Mouse (Mus musculus): Measurements from ENCODE around the gene Dtnb. TPM values are rescaled to one million over a fixed set of nuclear protein-coding genes. Genes with fewer than 3 reads are reported as not detected.

Gene Dtnb
- polyA plus RNA-seq, 1 experiment from 2014 or later: 30.6 TPM

GRCm38 (mm10) chr12:3582604-3583003 lies 10.4 kb downstream of the Dtnb start:
- 0 out of 2 replicates have a peak, but pooled peaks cover 3% of the 10 kb centered on the region for H3K36me3 ChIP-seq
- no peak overlapping the region for H3K4me3 ChIP-seq
- H3K27ac ChIP-seq (replicated peaks): no peak overlapping the region
- no peaks in the 10 kb centered on the region for H3K27me3 ChIP-seq (ENCODE audit: low read depth, poor library complexity, severe bottlenecking)
- no peak for DNase-seq (ENCODE audit: low spot score)
- WGBS: 89% methylated on average over 4 of the region's 4 CpGs
- H3K4me1 ChIP-seq: 0 out of 2 replicates have a peak, but pooled peaks cover 6% of the 10 kb centered on the region
- no peaks in the 10 kb centered on the region for H3K9me3 ChIP-seq (replicated peaks)

GRCm38 (mm10) chr12:3585525-3585924 lies 13.3 kb downstream of the Dtnb start:
- Histone ChIP-seq H3K4me3 (no peak overlapping the region), H3K27ac (replicated peaks) (no peak overlapping the region), H3K27me3 (ENCODE audit: low read depth, poor library complexity, severe bottlenecking) (no peaks in the 10 kb centered on the region), H3K36me3 (peaks cover 12% of the 10 kb centered on the region), H3K4me1 (0 out of 2 replicates have a peak, but pooled peaks cover 4% of the 10 kb centered on the region), H3K9me3 (replicated peaks) (no peaks in the 10 kb centered on the region)
- WGBS: 67% methylated on average over 4 of the region's 4 CpGs
- no peak for DNase-seq (ENCODE audit: low spot score)

- DNase-seq (ENCODE audit: low spot score): no peak
- Histone ChIP-seq H3K27ac (replicated peaks) (no peak overlapping the region), H3K4me1 (0 out of 2 replicates have a peak, but pooled peaks cover 4% of the 10 kb centered on the region), H3K9me3 (replicated peaks) (no peaks in the 10 kb centered on the region), H3K36me3 (peaks cover 21% of the 10 kb centered on the region), H3K4me3 (no peak overlapping the region), H3K27me3 (ENCODE audit: low read depth, poor library complexity, severe bottlenecking) (no peaks in the 10 kb centered on the region)
- WGBS: 90% methylated on average over 1 of the region's 1 CpGs
Measured at GRCm38 (mm10) chr12:3587010-3587409, 14.8 kb downstream of the Dtnb start.

DNA sequence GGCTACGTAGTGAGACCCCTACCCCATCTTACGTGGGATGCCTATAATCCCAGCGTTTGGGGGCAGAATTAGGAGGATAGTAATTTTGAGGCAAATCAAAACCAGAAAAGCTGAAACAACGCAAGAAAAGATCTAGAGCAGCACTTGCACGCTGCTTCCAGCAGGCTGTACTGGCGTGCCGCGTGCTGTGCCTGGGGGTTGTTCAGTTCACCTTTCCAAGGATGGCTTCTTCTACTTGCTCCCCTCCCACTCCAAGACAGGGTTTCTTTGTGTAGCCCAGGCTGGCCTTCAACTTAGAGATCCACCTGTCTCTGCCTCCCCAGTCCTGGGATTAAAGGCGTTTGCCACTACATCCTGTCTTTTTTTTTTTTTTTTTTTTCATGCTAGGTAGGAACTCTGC lies 17.9 kb downstream of the Dtnb start:
- peaks cover 37% of the 10 kb centered on the region for H3K36me3 ChIP-seq
- WGBS: 97% methylated on average over 9 of the region's 9 CpGs
- DNase-seq (ENCODE audit: low spot score): no peak
- H3K27ac ChIP-seq (replicated peaks): no peak overlapping the region
- H3K4me1 ChIP-seq: 0 out of 2 replicates have a peak, but pooled peaks cover 4% of the 10 kb centered on the region
- H3K27me3 ChIP-seq (ENCODE audit: low read depth, poor library complexity, severe bottlenecking): no peaks in the 10 kb centered on the region
- no peak overlapping the region for H3K4me3 ChIP-seq
- no peaks in the 10 kb centered on the region for H3K9me3 ChIP-seq (replicated peaks)

- Histone ChIP-seq H3K4me1 (no peaks in the 10 kb centered on the region), H3K36me3 (peaks cover 40% of the 10 kb centered on the region), H3K27ac (replicated peaks) (no peak overlapping the region), H3K4me3 (no peak overlapping the region), H3K9me3 (replicated peaks) (no peaks in the 10 kb centered on the region), H3K27me3 (ENCODE audit: low read depth, poor library complexity, severe bottlenecking) (no peaks in the 10 kb centered on the region)
- WGBS: 83% methylated on average over 10 of the region's 10 CpGs
- DNase-seq (ENCODE audit: low spot score): no peak
Measured at GRCm38 (mm10) chr12:3591595-3591994, 19.4 kb downstream of the Dtnb start.

- H3K9me3 ChIP-seq (replicated peaks): no peaks in the 10 kb centered on the region
- H3K27ac ChIP-seq (replicated peaks): no peak overlapping the region
- WGBS: 91% methylated on average over 4 of the region's 4 CpGs
Measured at GRCm38 (mm10) chr12:3602786-3603185, 30.6 kb downstream of the Dtnb start.

GRCm38 (mm10) chr12:3606202-3606601 lies 34.0 kb downstream of the Dtnb start:
- Histone ChIP-seq H3K36me3 (no peaks in the 10 kb centered on the region), H3K4me1 (no peaks in the 10 kb centered on the region), H3K9me3 (replicated peaks) (no peaks in the 10 kb centered on the region), H3K4me3 (no peak overlapping the region), H3K27ac (replicated peaks) (no peak overlapping the region), H3K27me3 (ENCODE audit: low read depth, poor library complexity, severe bottlenecking) (no peaks in the 10 kb centered on the region)
- no peak for DNase-seq (ENCODE audit: low spot score)
- WGBS: 85% methylated on average over 7 of the region's 7 CpGs

More at GRCm38 (mm10) chr12:3602786-3603185, 30.6 kb downstream of the Dtnb start:
- H3K36me3 ChIP-seq: peaks cover 19% of the 10 kb centered on the region
- H3K4me3 ChIP-seq: no peak overlapping the region
- no peak for DNase-seq (ENCODE audit: low spot score)
- no peaks in the 10 kb centered on the region for H3K27me3 ChIP-seq (ENCODE audit: low read depth, poor library complexity, severe bottlenecking)
- no peaks in the 10 kb centered on the region for H3K4me1 ChIP-seq

GRCm38 (mm10) chr12:3609747-3610146 lies 37.6 kb downstream of the Dtnb start:
- Histone ChIP-seq H3K4me1 (no peaks in the 10 kb centered on the region), H3K27me3 (ENCODE audit: low read depth, poor library complexity, severe bottlenecking) (no peaks in the 10 kb centered on the region), H3K27ac (replicated peaks) (no peak overlapping the region), H3K36me3 (no peaks in the 10 kb centered on the region), H3K9me3 (replicated peaks) (no peaks in the 10 kb centered on the region), H3K4me3 (no peak overlapping the region)
- no peak for DNase-seq (ENCODE audit: low spot score)

- no peaks in the 10 kb centered on the region for H3K9me3 ChIP-seq (replicated peaks)
- DNase-seq (ENCODE audit: low spot score): no peak
- H3K36me3 ChIP-seq: 0 out of 2 replicates have a peak, but pooled peaks cover 4% of the 10 kb centered on the region
- H3K27ac ChIP-seq (replicated peaks): no peak overlapping the region
- H3K4me3 ChIP-seq: no peak overlapping the region
- no peaks in the 10 kb centered on the region for H3K27me3 ChIP-seq (ENCODE audit: low read depth, poor library complexity, severe bottlenecking)
- H3K4me1 ChIP-seq: no peaks in the 10 kb centered on the region
- 79% methylated on average over 7 of the region's 7 CpGs for WGBS
Measured at GRCm38 (mm10) chr12:3611871-3612270, 39.7 kb downstream of the Dtnb start.

GRCm38 (mm10) chr12:3615041-3615440 lies 42.9 kb downstream of the Dtnb start:
- no peak overlapping the region for H3K27ac ChIP-seq (replicated peaks)
- WGBS: 96% methylated on average over 8 of the region's 8 CpGs

GRCm38 (mm10) chr12:3618144-3619020 lies 46.2 kb downstream of the Dtnb start:
- H3K4me3 ChIP-seq: no peak overlapping the region
- H3K27ac ChIP-seq (replicated peaks): no peak overlapping the region
- 0 out of 2 replicates have a peak, but pooled peaks cover 5% of the 10 kb centered on the region for H3K36me3 ChIP-seq
- DNase-seq (ENCODE audit: low spot score): no peak
- WGBS: 93% methylated on average over 7 of the region's 7 CpGs
- H3K9me3 ChIP-seq (replicated peaks): no peaks in the 10 kb centered on the region
- H3K27me3 ChIP-seq (ENCODE audit: low read depth, poor library complexity, severe bottlenecking): no peaks in the 10 kb centered on the region
- H3K4me1 ChIP-seq: no peaks in the 10 kb centered on the region

More at GRCm38 (mm10) chr12:3615041-3615440, 42.9 kb downstream of the Dtnb start:
- DNase-seq (ENCODE audit: low spot score): no peak
- Histone ChIP-seq H3K4me1 (no peaks in the 10 kb centered on the region), H3K4me3 (no peak overlapping the region), H3K9me3 (replicated peaks) (no peaks in the 10 kb centered on the region), H3K27me3 (ENCODE audit: low read depth, poor library complexity, severe bottlenecking) (no peaks in the 10 kb centered on the region), H3K36me3 (0 out of 2 replicates have a peak, but pooled peaks cover 5% of the 10 kb centered on the region)

- Histone ChIP-seq H3K36me3 (0 out of 2 replicates have a peak, but pooled peaks cover 5% of the 10 kb centered on the region), H3K4me3 (no peak overlapping the region), H3K27me3 (ENCODE audit: low read depth, poor library complexity, severe bottlenecking) (no peaks in the 10 kb centered on the region), H3K9me3 (replicated peaks) (no peaks in the 10 kb centered on the region), H3K4me1 (no peaks in the 10 kb centered on the region), H3K27ac (replicated peaks) (no peak overlapping the region)
- 96% methylated on average over 3 of the region's 3 CpGs for WGBS
- no peak for DNase-seq (ENCODE audit: low spot score)
Measured at GRCm38 (mm10) chr12:3619021-3619367, 46.8 kb downstream of the Dtnb start.

DNA sequence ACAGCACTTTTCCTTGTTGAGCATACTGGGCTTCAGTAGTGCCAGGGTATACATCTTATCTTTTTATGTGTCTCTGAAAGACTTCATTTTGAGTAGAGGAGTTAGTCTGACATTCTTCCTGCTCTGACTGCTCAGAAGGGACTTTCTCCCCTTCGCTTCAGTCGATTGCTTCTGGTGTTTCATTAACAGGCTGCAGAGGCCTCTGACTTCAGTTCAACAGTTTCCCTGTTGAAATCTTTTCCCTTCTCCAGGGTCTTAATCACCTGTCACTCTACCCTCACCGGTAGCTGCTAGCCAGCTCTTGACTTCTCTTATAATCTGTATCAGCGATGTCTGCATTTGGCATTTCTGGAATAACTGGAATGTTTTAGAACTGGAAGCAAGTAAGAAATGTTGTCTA lies 54.7 kb downstream of the Dtnb start:
- no peak overlapping the region for H3K4me3 ChIP-seq
- no peak for DNase-seq (ENCODE audit: low spot score)
- H3K27ac ChIP-seq (replicated peaks): no peak overlapping the region
- no peaks in the 10 kb centered on the region for H3K9me3 ChIP-seq (replicated peaks)
- H3K4me1 ChIP-seq: peaks cover 9% of the 10 kb centered on the region; the same call in 1 of the 2 replicates
- H3K36me3 ChIP-seq: no peaks in the 10 kb centered on the region
- no peaks in the 10 kb centered on the region for H3K27me3 ChIP-seq (ENCODE audit: low read depth, poor library complexity, severe bottlenecking)
- 90% methylated on average over 4 of the region's 4 CpGs for WGBS

All from midbrain, embryonic 10.5 days (tissue).